ENCODE assay signal across 9 mouse cellular contexts in genomic region chr7:16465160-16465559, GRCm38 (mm10). TPM values are rescaled to one million over a fixed set of nuclear protein-coding genes. Genes with fewer than 3 reads are reported as not detected.
DNase-seq lines count a peak whose midpoint lies in the region; ATAC-seq and TF ChIP-seq lines count a peak whose summit lies in the region.
"Had no signal": no experiment of that assay in that cellular context is flagged by ENCODE, and none has a peak within 500 bp of the region (broad histone marks: within the 10 kb centered on the region; RNA-seq: fewer than 3 reads in every experiment).

No protein-coding gene starts in this region.

- no peaks in the 10 kb centered on the region for H3K4me1 ChIP-seq in ES-Bruce4 (ENCODE audit: control insufficient read depth, insufficient read depth, low read length)
- H3K4me1 ChIP-seq in bone marrow, adult 2 months (ENCODE audit: control insufficient read depth, insufficient read depth, low read length), result no peaks in the 10 kb centered on the region
- no peaks in the 10 kb centered on the region; the same call in 1 of the 2 replicates for H3K4me1 ChIP-seq in embryonic facial prominence, embryonic 12.5 days

- WGBS in bone marrow, adult 2 months, result 3% methylated on average over 8 of the region's 8 CpGs
- WGBS in embryonic facial prominence, embryonic 12.5 days, result 10% methylated on average over 8 of the region's 8 CpGs

- 0 out of 2 replicates have a peak, but pooled peaks have one; percentile 14 for ATAC-seq in embryonic facial prominence, embryonic 12.5 days (ENCODE audit: insufficient number of reproducible peaks, insufficient read depth, low FRiP score, low TSS enrichment)

- H3K9ac ChIP-seq in ES-Bruce4 (ENCODE audit: low read depth, poor library complexity, severe bottlenecking), result no peak overlapping the region
- H3K9ac ChIP-seq in embryonic facial prominence, embryonic 12.5 days, result no peak overlapping the region

- no peak overlapping the region for H3K4me2 ChIP-seq in embryonic facial prominence, embryonic 12.5 days (replicated peaks)

- peak; percentile 83 for DNase-seq in heart, postnatal 4 days
- peak; percentile 33 for DNase-seq in layer of hippocampus, adult 9-10 months (ENCODE audit: low spot score)
- peak; percentile 74 for DNase-seq in lung, postnatal 25 days (ENCODE audit: low spot score)
- DNase-seq in right cerebral cortex, postnatal 14 days, result peak; percentile 68
- DNase-seq in urinary bladder, postnatal 4 days (ENCODE audit: low spot score in 2 of 2), result peak; percentile 49 to 82

- TF ChIP-seq CTCF in ES-Bruce4 (IDR thresholded peaks at IDR 0.05; ENCODE audit: low read depth, low read length), result peak; percentile 95
- TF ChIP-seq CTCF in bone marrow, adult 2 months (IDR thresholded peaks at IDR 0.05; ENCODE audit: control insufficient read depth, insufficient read depth, low read length), result peak; percentile 93

- H3K4me3 ChIP-seq in ES-Bruce4 (ENCODE audit: low read depth, low read length), result no peak overlapping the region
- no peak overlapping the region for H3K4me3 ChIP-seq in bone marrow, adult 2 months (replicated peaks; ENCODE audit: control insufficient read depth, low read depth, low read length)
- H3K4me3 ChIP-seq in embryonic facial prominence, embryonic 12.5 days, result no peak overlapping the region

- no peak for TF ChIP-seq POLR2A in ES-Bruce4 (IDR thresholded peaks at IDR 0.05; ENCODE audit: insufficient read depth, low read length)
- no peak; the same call in 1 of the 2 replicates for TF ChIP-seq POLR2A in bone marrow, adult 2 months (IDR thresholded peaks at IDR 0.05; ENCODE audit: borderline replicate concordance, control insufficient read depth, low read depth, low read length)

- H3K27me3 ChIP-seq in ES-Bruce4 (ENCODE audit: control insufficient read depth, insufficient read depth, low read length, poor library complexity, severe bottlenecking), result no peaks in the 10 kb centered on the region
- peaks cover 12% of the 10 kb centered on the region for H3K27me3 ChIP-seq in embryonic facial prominence, embryonic 12.5 days

- no peaks in the 10 kb centered on the region for H3K36me3 ChIP-seq in ES-Bruce4 (ENCODE audit: control insufficient read depth, insufficient read depth, low read length, poor library complexity, severe bottlenecking)
- H3K36me3 ChIP-seq in embryonic facial prominence, embryonic 12.5 days, result no peaks in the 10 kb centered on the region

- no peak for TF ChIP-seq EP300 in ES-Bruce4 (IDR thresholded peaks at IDR 0.05; ENCODE audit: insufficient read depth, low read depth, low read length)

- no peak overlapping the region for H3K27ac ChIP-seq in ES-Bruce4 (ENCODE audit: insufficient read depth, low read length)
- H3K27ac ChIP-seq in bone marrow, adult 2 months (ENCODE audit: control insufficient read depth, insufficient read depth, low read depth, low read length, poor library complexity), result no peak overlapping the region
- no peak overlapping the region for H3K27ac ChIP-seq in embryonic facial prominence, embryonic 12.5 days

- no peaks in the 10 kb centered on the region for H3K9me3 ChIP-seq in ES-Bruce4 (replicated peaks; ENCODE audit: control insufficient read depth, insufficient read depth, low read length, poor library complexity, severe bottlenecking)
- H3K9me3 ChIP-seq in embryonic facial prominence, embryonic 12.5 days, result no peaks in the 10 kb centered on the region

RNA-seq across cellular contexts. Expression of gene Npas1, which starts 12.4 kb away (rescaled TPM):
- polyA plus RNA-seq in ES-Bruce4 (2011; ENCODE audit: insufficient read depth, insufficient read length, low read depth, missing spikeins), result 0.27 and 0.70 TPM in 2 replicates
- not detected in 2 replicates for polyA plus RNA-seq in bone marrow, adult 2 months (2011; ENCODE audit: insufficient read depth, insufficient read length, low replicate concordance, missing spikeins)
- 0.72 and 0.85 TPM in 2 replicates for polyA plus RNA-seq in embryonic facial prominence, embryonic 12.5 days (2016; fragmentation: Nextera tagmentation; extraction: Ambion mirVana)
- total RNA-seq in heart, postnatal 4 days (2021), result not detected
- total RNA-seq: hematopoietic stem cell, adult 5-6 weeks had no signal

RNA-seq across cellular contexts. Expression of gene Tmem160, which starts 12.6 kb away (rescaled TPM):
- polyA plus RNA-seq in ES-Bruce4 (2011; ENCODE audit: insufficient read depth, insufficient read length, low read depth, missing spikeins), result 24.3 and 25.4 TPM in 2 replicates
- polyA plus RNA-seq in bone marrow, adult 2 months (2011; ENCODE audit: insufficient read depth, insufficient read length, low replicate concordance, missing spikeins), result 21.7 and 45.2 TPM in 2 replicates
- 57.7 and 66.8 TPM in 2 replicates for polyA plus RNA-seq in embryonic facial prominence, embryonic 12.5 days (2016; fragmentation: Nextera tagmentation; extraction: Ambion mirVana)
- total RNA-seq in heart, postnatal 4 days (2021), result 10 to 100 TPM; 70.3 to 77.9 TPM

Comparison
In these comparisons a context has a peak if more than half of its experiments do, and no peak if none do; other contexts are left out.
1. DNase-seq: peak in every context shown above with its lines; median percentile 83 in heart, postnatal 4 days; 74 in lung, postnatal 25 days; 68 in right cerebral cortex, postnatal 14 days; 66 in urinary bladder, postnatal 4 days; 33 in layer of hippocampus, adult 9-10 months.